Mouse (Mus musculus): ENCODE results near the gene Cacna2d4.
A peak's percentile ranks its signal among the peaks of the same experiment; 100 is the strongest.
"Not testable (repeated sequence)": the region's sequence is repeated elsewhere in the genome, so short reads cannot be mapped to it uniquely, and the experiment has no call there.

The Cacna2d4 gene

GRCm38 (mm10) chr6:119348234-119348633, 111.9 kb downstream of the Cacna2d4 start:
- peak; percentile 75 to 94 for DNase-seq

GRCm38 (mm10) chr6:119350703-119351198, 114.4 kb downstream of the Cacna2d4 start:
- no peak for DNase-seq

DNA sequence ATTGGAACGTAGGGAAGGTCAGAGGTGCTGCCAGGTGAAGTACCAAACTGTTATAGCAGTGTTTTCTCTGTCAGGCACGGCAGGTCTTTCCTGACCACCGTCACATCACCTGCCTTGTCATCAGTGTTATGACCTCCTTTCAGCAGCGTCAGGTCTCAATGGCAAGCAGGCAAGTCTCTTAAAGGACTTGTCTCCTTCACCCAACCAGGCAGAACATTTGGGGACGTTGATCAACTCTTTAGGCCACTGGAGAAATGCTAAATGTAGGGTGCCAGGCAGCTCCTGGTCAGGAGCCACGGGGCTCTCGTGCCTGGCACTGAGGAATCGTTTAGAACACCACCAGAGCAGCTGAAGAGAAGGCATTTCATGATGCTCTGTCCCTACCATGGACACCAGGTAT, 115.3 kb downstream of the Cacna2d4 start:
- no peak for DNase-seq

GRCm38 (mm10) chr6:119352501-119352900, 116.2 kb downstream of the Cacna2d4 start:
- DNase-seq: no peak

DNA sequence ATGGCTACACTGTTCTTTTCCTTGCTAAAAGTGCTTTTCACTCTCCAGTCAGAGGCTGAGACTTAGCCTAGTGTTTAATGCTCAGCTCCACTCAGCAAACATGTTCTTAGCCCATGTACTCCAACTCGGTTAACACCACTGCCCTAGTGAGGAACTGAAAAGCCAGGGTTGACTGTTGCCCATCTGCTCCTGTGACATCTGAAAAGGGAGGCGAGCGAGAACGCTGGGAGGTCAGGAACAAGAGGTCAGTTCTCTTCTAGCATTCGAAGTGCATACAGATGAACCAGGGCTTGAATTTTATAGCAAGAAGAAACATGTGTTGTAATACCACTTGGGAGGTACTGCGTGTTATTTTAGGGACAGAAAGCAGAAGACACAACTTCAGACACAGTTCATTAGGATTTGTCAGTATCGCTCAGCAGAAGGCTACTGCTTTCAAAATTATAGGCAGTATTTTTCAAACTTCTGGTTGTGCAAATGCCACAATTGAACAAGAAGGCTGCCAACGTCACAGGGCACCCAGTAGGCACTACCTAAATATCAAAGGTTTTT, 121.8 kb downstream of the Cacna2d4 start:
- DNase-seq: no peak

- not testable (repeated sequence) for DNase-seq
Observed at GRCm38 (mm10) chr6:119360250-119360649, 123.9 kb downstream of the Cacna2d4 start.

- DNase-seq: no peak
Observed at GRCm38 (mm10) chr6:119360925-119361702, 124.8 kb downstream of the Cacna2d4 start.

DNA sequence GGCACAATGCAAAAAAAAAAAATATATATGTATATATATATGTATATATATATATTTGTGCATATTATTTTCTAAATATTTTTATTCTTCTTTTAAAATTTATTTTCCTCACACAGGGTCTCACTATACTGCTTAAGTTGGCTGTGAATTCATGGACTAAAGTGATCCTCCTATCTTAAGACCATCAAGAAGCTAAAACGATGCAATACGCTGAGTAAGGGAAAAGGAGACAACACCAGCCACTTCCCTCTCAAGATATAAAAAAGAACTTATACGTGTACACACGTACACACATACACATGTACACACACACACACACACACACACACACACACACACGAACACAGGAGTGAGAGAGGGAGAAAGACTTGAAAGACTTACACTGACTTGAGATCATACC, 127.3 kb downstream of the Cacna2d4 start:
- no peak for DNase-seq

DNA sequence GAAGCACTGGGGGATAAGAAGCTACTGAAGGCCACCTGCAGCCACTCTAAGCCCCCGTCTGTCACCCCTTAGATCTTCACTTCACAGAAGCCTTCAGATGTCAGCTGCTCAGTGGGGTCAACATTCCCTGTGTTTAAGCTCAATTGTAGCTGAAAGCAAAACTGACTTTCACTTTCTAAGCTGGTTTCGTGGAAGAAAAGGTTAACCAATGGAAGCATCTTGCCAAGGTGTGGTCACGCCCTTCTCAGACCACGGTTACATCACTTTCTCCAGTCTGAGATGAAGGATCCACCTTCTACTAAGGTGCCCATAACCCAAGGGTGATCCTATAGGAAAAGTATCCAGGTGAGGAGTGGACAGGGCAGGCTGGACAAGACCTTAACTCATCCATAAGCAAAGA, 130.5 kb downstream of the Cacna2d4 start:
- not testable (repeated sequence) for DNase-seq

DNA sequence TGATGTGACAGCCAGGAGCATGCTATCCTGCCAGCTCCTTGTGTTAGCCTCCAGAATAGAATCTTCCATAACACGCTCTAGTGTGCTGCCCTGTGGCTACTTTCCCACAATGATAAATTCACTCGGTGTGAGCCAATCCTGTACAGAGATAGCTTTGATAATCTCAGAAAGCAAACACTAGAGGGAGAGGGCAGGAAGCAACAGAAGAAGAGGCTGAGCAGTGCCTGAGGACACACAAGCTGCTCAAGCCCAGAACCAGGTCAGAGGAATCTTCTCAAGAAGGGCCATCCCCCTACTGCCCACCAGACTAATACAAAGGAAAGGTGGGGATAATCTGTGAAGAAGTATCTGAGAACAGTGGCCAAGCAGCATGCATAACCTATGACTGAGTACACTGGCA, 131.1 kb downstream of the Cacna2d4 start:
- DNase-seq: no peak

- no peak for DNase-seq
Observed at GRCm38 (mm10) chr6:119371624-119372023, 135.3 kb downstream of the Cacna2d4 start.

DNA sequence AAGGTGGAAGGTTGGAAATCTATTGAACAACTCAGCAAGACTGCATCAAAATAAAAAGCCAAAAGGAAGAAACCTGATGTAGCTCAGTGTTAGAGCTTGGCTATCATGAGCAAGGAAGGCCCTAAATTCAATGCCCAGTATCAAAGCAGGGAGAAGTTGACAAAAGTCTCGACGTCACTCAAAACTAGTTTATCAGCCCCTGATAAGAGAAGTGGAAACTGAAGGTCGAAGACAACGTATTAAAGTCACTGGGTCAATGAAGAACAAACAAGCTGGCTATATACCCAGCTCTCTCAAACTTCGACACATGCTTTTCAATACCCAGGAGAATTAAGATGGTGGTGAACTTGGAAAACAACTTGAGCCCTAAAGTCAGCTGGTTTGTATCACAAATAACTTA, 135.9 kb downstream of the Cacna2d4 start:
- DNase-seq: no peak

- DNase-seq: no peak
Observed at GRCm38 (mm10) chr6:119373000-119373705, 136.8 kb downstream of the Cacna2d4 start.

DNA sequence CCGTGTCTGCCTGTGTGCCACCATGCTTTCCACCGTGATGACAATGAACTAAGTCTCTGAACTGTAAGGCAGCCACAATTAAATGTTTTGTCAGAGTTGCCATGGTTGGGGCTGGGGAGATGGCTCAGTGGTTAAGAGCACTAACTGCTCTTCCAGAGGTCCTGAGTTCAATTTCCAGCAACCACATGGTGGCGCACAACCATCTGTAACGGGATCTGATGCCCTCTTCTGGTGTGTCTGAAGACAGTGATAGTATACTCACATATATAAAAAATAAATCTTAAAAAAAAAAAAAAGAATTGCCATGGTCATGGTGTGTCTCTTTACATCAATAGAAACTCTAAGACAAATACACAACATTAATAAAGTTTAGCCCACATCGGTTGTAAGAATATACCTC, 138.7 kb downstream of the Cacna2d4 start:
- DNase-seq: no peak

DNA sequence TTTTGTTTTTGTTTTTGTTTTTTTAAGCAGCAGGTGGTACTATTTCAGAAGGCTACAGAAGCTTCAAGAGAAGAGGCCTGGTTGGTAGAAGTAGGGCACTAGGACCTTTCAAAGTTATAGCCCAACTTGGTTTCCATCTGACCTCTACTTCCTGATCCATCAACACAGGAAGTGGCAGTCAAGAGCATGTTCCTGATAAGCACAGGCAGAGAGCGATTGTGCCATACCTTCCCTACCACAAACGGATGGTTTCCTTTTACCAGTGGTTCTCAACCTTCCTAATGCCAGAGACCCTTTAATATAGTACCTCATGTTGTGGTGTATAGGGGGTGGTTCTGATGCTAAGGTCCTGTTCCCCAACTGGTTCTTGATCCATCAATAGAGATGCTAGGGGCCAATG, 141.3 kb downstream of the Cacna2d4 start:
- no peak for DNase-seq

DNA sequence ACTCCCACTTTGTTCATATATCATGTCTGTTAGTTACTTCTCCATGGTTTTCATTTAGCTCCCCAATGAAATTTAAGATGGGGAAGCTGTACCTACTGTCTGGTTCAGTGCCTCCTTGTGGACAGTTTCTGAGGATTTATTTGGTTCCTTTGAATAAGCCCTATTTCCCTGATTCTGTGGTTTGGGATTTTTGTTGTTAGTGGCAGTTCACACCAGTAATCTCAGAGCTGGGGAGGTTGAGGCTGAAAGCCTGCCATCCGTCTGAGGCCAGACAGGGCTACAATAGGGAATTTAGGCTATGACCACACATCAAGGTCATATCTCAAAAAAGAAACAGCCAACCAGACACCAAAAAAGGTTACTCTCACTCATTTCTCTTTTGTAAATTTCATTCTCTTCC, 142.3 kb downstream of the Cacna2d4 start:
- DNase-seq: no peak

GRCm38 (mm10) chr6:119385668-119386067, 149.3 kb downstream of the Cacna2d4 start:
- no peak for DNase-seq

- DNase-seq: no peak
Observed at GRCm38 (mm10) chr6:119386421-119386820, 150.1 kb downstream of the Cacna2d4 start.

GRCm38 (mm10) chr6:119386821-119387220, 150.5 kb downstream of the Cacna2d4 start:
- no peak for DNase-seq

DNA sequence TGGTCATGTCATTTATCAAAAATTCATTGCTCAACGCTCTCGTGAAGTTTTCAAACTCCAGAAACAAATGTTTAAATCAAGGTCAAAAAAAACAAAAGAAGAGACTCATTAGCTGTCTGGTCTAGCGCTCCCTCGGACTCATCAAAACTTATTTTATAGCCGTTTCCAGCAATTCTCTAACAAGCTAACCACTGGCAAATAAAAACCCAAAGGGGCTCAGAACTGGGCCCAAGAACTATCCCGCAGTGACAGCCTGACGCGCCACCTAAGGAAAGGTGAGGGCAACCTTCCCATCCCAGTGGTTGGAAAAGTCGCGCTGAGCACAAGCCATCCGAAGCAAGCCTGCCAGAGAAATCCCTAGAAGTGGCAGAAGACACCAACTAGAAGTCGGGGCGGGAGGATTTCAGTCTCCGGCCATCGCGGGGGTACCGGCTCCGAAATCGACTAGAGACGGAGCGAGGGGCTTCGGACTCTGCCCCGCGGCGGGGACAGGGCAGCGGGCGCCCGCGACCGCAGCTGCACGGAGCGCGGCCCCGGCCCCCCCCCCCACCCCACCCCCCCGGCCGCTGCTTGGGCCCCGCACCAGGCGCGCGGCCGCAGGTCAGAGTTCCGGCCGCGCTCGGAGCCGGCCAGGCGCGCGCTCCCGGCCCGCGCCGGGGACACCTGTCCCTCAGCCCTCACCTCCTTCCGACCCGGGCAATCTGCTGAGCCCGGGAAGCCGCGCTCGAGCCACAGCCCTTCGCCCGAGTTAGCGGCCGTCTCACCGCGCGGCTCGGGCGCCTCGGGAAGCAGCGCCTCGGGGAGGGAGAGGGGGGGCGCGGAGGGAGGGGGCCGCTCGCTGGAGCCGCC, 151.7 kb downstream of the Cacna2d4 start:
- DNase-seq: peak; percentile 42 to 81

DNA sequence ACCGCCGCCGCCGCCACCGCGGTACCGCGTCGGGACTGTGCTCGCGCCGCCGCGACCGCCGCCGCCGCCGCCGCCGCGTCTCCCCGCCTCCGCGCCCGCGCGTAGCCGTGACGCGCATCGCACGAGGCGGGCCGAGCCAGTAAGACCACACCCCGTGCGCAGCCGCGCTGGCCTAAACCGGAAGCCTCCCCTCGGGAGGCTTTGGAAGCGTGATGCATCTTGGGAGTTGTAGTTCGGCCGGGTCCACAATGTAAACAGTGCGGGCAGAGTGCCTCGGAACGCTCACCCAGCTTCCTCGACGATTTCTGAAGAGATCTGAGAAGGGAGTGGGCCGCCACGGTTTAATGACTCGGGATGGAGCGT, 152.3 kb downstream of the Cacna2d4 start:
- DNase-seq: peak; percentile 97 to 98

GRCm38 (mm10) chr6:119389089-119389488, 152.8 kb downstream of the Cacna2d4 start:
- DNase-seq: no peak

- no peak for DNase-seq
Observed at GRCm38 (mm10) chr6:119390728-119391127, 154.4 kb downstream of the Cacna2d4 start.
